Mouse (Mus musculus): Measurements from ENCODE around the gene Abtb2. TPM values are rescaled to one million over a fixed set of nuclear protein-coding genes. Genes with fewer than 3 reads are reported as not detected.

The Abtb2 gene
- polyA plus RNA-seq, 1 experiment from 2014 or later = 11.5 TPM

DNA sequence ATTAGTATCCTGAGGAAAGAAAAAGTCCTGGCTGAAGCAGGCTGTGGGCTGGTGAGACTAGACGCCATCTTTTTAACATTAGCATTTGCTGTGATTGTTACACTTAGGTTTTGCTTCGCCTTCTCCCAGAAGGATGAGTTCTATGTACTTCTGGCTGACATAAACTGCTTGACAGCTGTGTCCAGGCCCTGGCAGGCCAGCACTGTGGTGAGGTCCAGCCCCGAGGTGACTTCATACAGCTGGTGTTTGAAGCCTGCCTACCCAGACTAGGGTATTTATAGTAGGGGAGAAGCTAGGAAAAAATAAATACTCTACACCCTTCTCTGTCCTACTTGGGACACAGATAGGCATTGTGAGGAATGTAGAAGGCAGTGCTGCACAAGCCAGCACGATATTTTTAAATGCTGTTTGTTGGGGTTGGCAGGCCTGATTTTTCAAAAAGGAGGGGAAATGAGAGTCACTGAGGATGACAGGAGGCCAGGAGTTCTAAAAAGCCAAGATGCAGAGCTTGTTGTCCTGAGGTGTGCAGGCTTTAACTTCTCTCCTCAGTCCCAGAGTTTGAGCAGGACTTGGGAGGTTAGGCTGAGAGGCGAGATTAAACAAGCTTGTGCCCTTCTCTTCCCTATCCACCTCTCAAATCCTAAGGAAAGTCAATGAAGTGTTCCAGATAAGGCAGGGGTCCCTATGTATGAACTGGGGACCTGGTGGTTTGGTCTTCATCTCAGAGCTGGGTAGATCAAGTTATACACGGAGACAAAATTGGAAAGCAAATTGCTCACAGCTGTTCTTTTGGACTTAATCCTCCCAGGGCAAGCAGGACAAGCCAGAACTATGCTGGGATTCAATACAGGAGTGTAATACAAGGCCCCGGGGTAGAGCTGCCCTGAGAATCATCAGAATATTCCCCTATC is 11.9 kb downstream of the Abtb2 start:
- H3K27ac ChIP-seq (replicated peaks; ENCODE audit: low read depth, low read length) = no peak overlapping the region
- H3K4me3 ChIP-seq (ENCODE audit: low read depth, low read length) = no peak overlapping the region
- no peak overlapping the region for H3K4me2 ChIP-seq (ENCODE audit: low read depth, severe bottlenecking)
- H3K9me3 ChIP-seq (ENCODE audit: control insufficient read depth, low read length) = no peaks in the 10 kb centered on the region
- H3K27me3 ChIP-seq (ENCODE audit: control insufficient read depth, insufficient read depth, low read length) = no peaks in the 10 kb centered on the region
- 67% methylated on average over 7 of the region's 7 CpGs for WGBS
- H3K36me3 ChIP-seq (ENCODE audit: control insufficient read depth, insufficient read depth, low read length) = no peaks in the 10 kb centered on the region
- no peak overlapping the region for H3K9ac ChIP-seq (ENCODE audit: low read length)
- H3K4me1 ChIP-seq (ENCODE audit: control insufficient read depth, insufficient read depth, low read length) = peaks cover 32% of the 10 kb centered on the region
- no peak for ATAC-seq (ENCODE audit: insufficient number of reproducible peaks, low FRiP score, low TSS enrichment, low read depth)
- no peak for DNase-seq (ENCODE audit: low spot score)

GRCm38 (mm10) chr2:103578663-103579213 is 12.6 kb downstream of the Abtb2 start:
- no peak for ATAC-seq (ENCODE audit: insufficient number of reproducible peaks, low FRiP score, low TSS enrichment, low read depth)
- Histone ChIP-seq H3K9me3 (ENCODE audit: control insufficient read depth, low read length) (no peaks in the 10 kb centered on the region), H3K4me3 (ENCODE audit: low read depth, low read length) (no peak overlapping the region), H3K27me3 (ENCODE audit: control insufficient read depth, insufficient read depth, low read length) (no peaks in the 10 kb centered on the region), H3K4me2 (ENCODE audit: low read depth, severe bottlenecking) (no peak overlapping the region), H3K9ac (ENCODE audit: low read length) (no peak overlapping the region), H3K36me3 (ENCODE audit: control insufficient read depth, insufficient read depth, low read length) (no peaks in the 10 kb centered on the region), H3K4me1 (ENCODE audit: control insufficient read depth, insufficient read depth, low read length) (peaks cover 32% of the 10 kb centered on the region), H3K27ac (replicated peaks; ENCODE audit: low read depth, low read length) (no peak overlapping the region)
- WGBS = 94% methylated on average over 10 of the region's 10 CpGs
- DNase-seq (ENCODE audit: low spot score) = no peak

GRCm38 (mm10) chr2:103580756-103581155 is 14.6 kb downstream of the Abtb2 start:
- H3K27ac ChIP-seq (replicated peaks; ENCODE audit: low read depth, low read length) = no peak overlapping the region
- no peak overlapping the region for H3K4me3 ChIP-seq (ENCODE audit: low read depth, low read length)
- peaks cover 32% of the 10 kb centered on the region for H3K4me1 ChIP-seq (ENCODE audit: control insufficient read depth, insufficient read depth, low read length)
- 51% methylated on average over 8 of the region's 8 CpGs for WGBS
- H3K9me3 ChIP-seq (ENCODE audit: control insufficient read depth, low read length) = no peaks in the 10 kb centered on the region
- DNase-seq (ENCODE audit: low spot score) = no peak
- no peak for ATAC-seq (ENCODE audit: insufficient number of reproducible peaks, low FRiP score, low TSS enrichment, low read depth)
- no peak overlapping the region for H3K9ac ChIP-seq (ENCODE audit: low read length)
- no peak overlapping the region for H3K4me2 ChIP-seq (ENCODE audit: low read depth, severe bottlenecking)
- no peaks in the 10 kb centered on the region for H3K27me3 ChIP-seq (ENCODE audit: control insufficient read depth, insufficient read depth, low read length)
- H3K36me3 ChIP-seq (ENCODE audit: control insufficient read depth, insufficient read depth, low read length) = no peaks in the 10 kb centered on the region

DNA sequence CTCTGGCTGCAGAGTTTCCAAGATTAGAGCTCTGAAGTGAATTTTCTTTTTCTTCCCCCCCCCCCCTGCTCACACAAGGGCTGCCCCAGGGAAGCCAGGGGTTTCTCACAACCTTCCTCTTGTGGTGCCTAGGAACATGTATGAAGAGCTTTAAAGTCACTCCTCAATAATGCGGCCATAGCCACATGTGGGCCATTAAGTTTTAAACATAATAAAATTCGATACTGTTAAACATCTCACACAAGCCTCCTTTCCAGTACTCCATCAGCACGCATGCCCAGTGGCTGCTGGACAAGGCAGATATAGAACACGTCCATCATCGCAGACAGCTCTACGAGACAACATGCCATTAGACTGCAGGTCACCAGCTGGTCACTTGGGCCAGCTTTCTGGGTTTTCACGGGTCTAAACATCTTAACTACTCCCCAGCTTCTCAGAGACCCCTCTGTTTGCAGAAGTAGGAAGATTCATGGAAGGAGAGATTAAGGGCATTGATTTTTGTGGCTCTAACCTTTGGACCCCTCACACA is 15.3 kb downstream of the Abtb2 start:
- H3K27me3 ChIP-seq (ENCODE audit: control insufficient read depth, insufficient read depth, low read length) = no peaks in the 10 kb centered on the region
- no peaks in the 10 kb centered on the region for H3K36me3 ChIP-seq (ENCODE audit: control insufficient read depth, insufficient read depth, low read length)
- WGBS = 29% methylated on average over 7 of the region's 7 CpGs
- H3K9ac ChIP-seq (ENCODE audit: low read length) = no peak overlapping the region
- H3K27ac ChIP-seq (replicated peaks; ENCODE audit: low read depth, low read length) = 0 out of 2 replicates have a peak overlapping the region, but pooled peaks have one; percentile 14
- no peak overlapping the region for H3K4me2 ChIP-seq (ENCODE audit: low read depth, severe bottlenecking)
- peaks cover 32% of the 10 kb centered on the region for H3K4me1 ChIP-seq (ENCODE audit: control insufficient read depth, insufficient read depth, low read length)
- DNase-seq (ENCODE audit: low spot score) (peak; percentile 48), ATAC-seq (ENCODE audit: insufficient number of reproducible peaks, low FRiP score, low TSS enrichment, low read depth) (peak; percentile 42; the same call in 1 of the 2 replicates)
- no peaks in the 10 kb centered on the region for H3K9me3 ChIP-seq (ENCODE audit: control insufficient read depth, low read length)
- H3K4me3 ChIP-seq (ENCODE audit: low read depth, low read length) = no peak overlapping the region

GRCm38 (mm10) chr2:103583316-103583715 is 17.2 kb downstream of the Abtb2 start:
- no peak overlapping the region for H3K27ac ChIP-seq (replicated peaks; ENCODE audit: low read depth, low read length)

GRCm38 (mm10) chr2:103584093-103584492 is 18.0 kb downstream of the Abtb2 start:
- ATAC-seq (ENCODE audit: insufficient number of reproducible peaks, low FRiP score, low TSS enrichment, low read depth) (no peak), DNase-seq (ENCODE audit: low spot score) (no peak)
- H3K4me3 ChIP-seq (ENCODE audit: low read depth, low read length) = no peak overlapping the region
- peaks cover 27% of the 10 kb centered on the region for H3K4me1 ChIP-seq (ENCODE audit: control insufficient read depth, insufficient read depth, low read length)
- H3K4me2 ChIP-seq (ENCODE audit: low read depth, severe bottlenecking) = no peak overlapping the region
- no peaks in the 10 kb centered on the region for H3K36me3 ChIP-seq (ENCODE audit: control insufficient read depth, insufficient read depth, low read length)
- H3K27ac ChIP-seq (replicated peaks; ENCODE audit: low read depth, low read length) = no peak overlapping the region
- no peaks in the 10 kb centered on the region for H3K27me3 ChIP-seq (ENCODE audit: control insufficient read depth, insufficient read depth, low read length)
- no peaks in the 10 kb centered on the region for H3K9me3 ChIP-seq (ENCODE audit: control insufficient read depth, low read length)
- no peak overlapping the region for H3K9ac ChIP-seq (ENCODE audit: low read length)

More at GRCm38 (mm10) chr2:103583316-103583715, 17.2 kb downstream of the Abtb2 start:
- ATAC-seq (ENCODE audit: insufficient number of reproducible peaks, low FRiP score, low TSS enrichment, low read depth) (no peak), DNase-seq (ENCODE audit: low spot score) (no peak)
- H3K9ac ChIP-seq (ENCODE audit: low read length) = no peak overlapping the region
- H3K4me3 ChIP-seq (ENCODE audit: low read depth, low read length) = no peak overlapping the region
- 63% methylated on average over 3 of the region's 3 CpGs for WGBS
- no peaks in the 10 kb centered on the region for H3K36me3 ChIP-seq (ENCODE audit: control insufficient read depth, insufficient read depth, low read length)
- no peaks in the 10 kb centered on the region for H3K9me3 ChIP-seq (ENCODE audit: control insufficient read depth, low read length)
- no peaks in the 10 kb centered on the region for H3K27me3 ChIP-seq (ENCODE audit: control insufficient read depth, insufficient read depth, low read length)
- H3K4me1 ChIP-seq (ENCODE audit: control insufficient read depth, insufficient read depth, low read length) = peaks cover 28% of the 10 kb centered on the region
- no peak overlapping the region for H3K4me2 ChIP-seq (ENCODE audit: low read depth, severe bottlenecking)

- no peaks in the 10 kb centered on the region for H3K27me3 ChIP-seq (ENCODE audit: control insufficient read depth, insufficient read depth, low read length)
- H3K9ac ChIP-seq (ENCODE audit: low read length) = no peak overlapping the region
- no peaks in the 10 kb centered on the region for H3K9me3 ChIP-seq (ENCODE audit: control insufficient read depth, low read length)
- no peak for ATAC-seq (ENCODE audit: insufficient number of reproducible peaks, low FRiP score, low TSS enrichment, low read depth)
- H3K36me3 ChIP-seq (ENCODE audit: control insufficient read depth, insufficient read depth, low read length) = no peaks in the 10 kb centered on the region
- no peak overlapping the region for H3K4me3 ChIP-seq (ENCODE audit: low read depth, low read length)
- no peak overlapping the region for H3K27ac ChIP-seq (replicated peaks; ENCODE audit: low read depth, low read length)
- 79% methylated on average over 3 of the region's 3 CpGs for WGBS
- no peak for DNase-seq (ENCODE audit: low spot score)
- H3K4me2 ChIP-seq (ENCODE audit: low read depth, severe bottlenecking) = no peak overlapping the region
- H3K4me1 ChIP-seq (ENCODE audit: control insufficient read depth, insufficient read depth, low read length) = peaks cover 15% of the 10 kb centered on the region
Observed at GRCm38 (mm10) chr2:103586423-103586822, 20.3 kb downstream of the Abtb2 start.

DNA sequence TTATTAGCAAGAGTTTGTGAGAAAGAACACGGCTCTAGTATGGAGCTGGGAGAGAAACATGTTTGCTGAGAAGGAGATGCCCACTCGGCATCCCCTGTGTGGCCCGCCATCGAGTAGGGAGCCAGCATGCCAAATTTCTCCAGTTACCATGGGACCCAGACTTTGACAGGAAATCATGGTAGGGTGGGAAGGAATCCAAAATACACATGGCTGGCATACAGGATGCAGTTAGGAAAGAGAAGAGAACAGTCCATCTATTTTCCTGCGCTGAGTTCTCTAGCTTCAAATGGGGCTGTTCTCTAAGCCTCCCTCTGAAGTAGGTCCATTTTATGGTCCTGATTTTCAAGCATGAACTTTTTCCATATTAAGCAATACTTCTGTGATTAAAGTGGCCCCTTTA is 22.7 kb downstream of the Abtb2 start:
- Histone ChIP-seq H3K4me2 (ENCODE audit: low read depth, severe bottlenecking) (no peak overlapping the region), H3K4me1 (ENCODE audit: control insufficient read depth, insufficient read depth, low read length) (peaks cover 18% of the 10 kb centered on the region), H3K36me3 (ENCODE audit: control insufficient read depth, insufficient read depth, low read length) (no peaks in the 10 kb centered on the region), H3K4me3 (ENCODE audit: low read depth, low read length) (no peak overlapping the region), H3K9ac (ENCODE audit: low read length) (no peak overlapping the region), H3K9me3 (ENCODE audit: control insufficient read depth, low read length) (no peaks in the 10 kb centered on the region), H3K27ac (replicated peaks; ENCODE audit: low read depth, low read length) (no peak overlapping the region), H3K27me3 (ENCODE audit: control insufficient read depth, insufficient read depth, low read length) (no peaks in the 10 kb centered on the region)
- WGBS = 84% methylated on average over 5 of the region's 5 CpGs
- ATAC-seq (ENCODE audit: insufficient number of reproducible peaks, low FRiP score, low TSS enrichment, low read depth) (no peak), DNase-seq (ENCODE audit: low spot score) (no peak)

Data from limb, embryonic 11.5 days (tissue).